Mouse (Mus musculus): ENCODE results near the gene Tmed8.

GRCm38 (mm10) chr12:87212844-87213606 is 12.8 kb upstream of the Tmed8 start:
- TF ChIP-seq CTCF (IDR thresholded peaks at IDR 0.05; ENCODE audit: borderline replicate concordance, extremely low read depth, insufficient read depth, insufficient read length) (no peak), POLR2A (IDR thresholded peaks at IDR 0.05; ENCODE audit: borderline replicate concordance, extremely low read depth, insufficient read depth, insufficient read length, poor library complexity, severe bottlenecking) (no peak)
